Mouse (Mus musculus) G1E (cell line): Measurements from ENCODE around the gene Pf4. TPM values are rescaled to one million over a fixed set of nuclear protein-coding genes. Genes with fewer than 3 reads are reported as not detected.

ENCODE experiments used
- ATAC-seq: 2 replicates; pipeline ENCODE4 v1.8.0; 2016; ENCODE audit warnings: mild to moderate bottlenecking; ENCODE audit not compliant: insufficient number of reproducible peaks, poor library complexity, low FRiP score, severe bottlenecking; ENCODE audit errors: extremely low read depth
- DNase-seq: peaks from one replicate; pipeline ENCODE4 v3.0.0; 2012; ENCODE audit warnings: low spot score
- H3K27me3 ChIP-seq: 2 replicates; pipeline ENCODE4 v1.6.1; 2012; ENCODE audit warnings: mild to moderate bottlenecking, low read length, inconsistent platforms; ENCODE audit not compliant: insufficient read depth
- H3K36me3 ChIP-seq: replicated peaks from 2 replicates; pipeline ENCODE3; 2012; ENCODE audit warnings: mild to moderate bottlenecking, inconsistent platforms
- H3K4me1 ChIP-seq: 2 replicates; pipeline ENCODE4 v1.6.1; 2012; ENCODE audit warnings: low read depth, low read length, inconsistent platforms, mixed read lengths; ENCODE audit not compliant: insufficient read depth
- H3K4me3 ChIP-seq: 2 replicates; pipeline ENCODE4 v1.5.1; 2012; ENCODE audit warnings: low read depth, mild to moderate bottlenecking, inconsistent platforms, low read length, moderate library complexity, mixed read lengths
- H3K9me3 ChIP-seq: replicated peaks from 2 replicates; pipeline ENCODE4 v1.6.1; 2012; ENCODE audit warnings: inconsistent platforms
- CTCF ChIP-seq: IDR thresholded peaks from 2 replicates; pipeline ENCODE4 v1.5.1; 2012; ENCODE audit warnings: low read depth, low read length, inconsistent platforms, mixed read lengths
- GATA1 ChIP-seq: IDR thresholded peaks from 2 replicates; pipeline ENCODE4 v1.6.1; 2012; ENCODE audit warnings: borderline replicate concordance, low read length, inconsistent platforms, mixed read lengths
- GATA2 ChIP-seq: IDR thresholded peaks from 2 replicates; pipeline ENCODE4 v1.6.1; 2012; ENCODE audit warnings: low read depth, low read length, inconsistent platforms, borderline replicate concordance
- POLR2AphosphoS5 ChIP-seq: IDR thresholded peaks from 2 replicates; pipeline ENCODE4 v1.6.1; 2012; ENCODE audit warnings: low read depth, low read length, inconsistent platforms; ENCODE audit not compliant: insufficient replicate concordance
- TAL1 ChIP-seq: conservative IDR thresholded peaks from 2 replicates; pipeline ENCODE4 v1.6.1; 2012; ENCODE audit warnings: low read depth, low read length, inconsistent platforms, mixed read lengths
- polyA plus RNA-seq: library from polyadenylated mRNA; stranded (reverse); fragments of >175 nt; gene quantifications from 2 replicates; pipeline ENCODE4 v1.2.3, GENCODE M21; 2012
- total RNA-seq, 2 experiments: library from RNA; stranded (forward) in 1 of 2; stranded (reverse) in 1 of 2; fragments of 200-1000 nt in 1 of 2; fragments of >200 nt in 1 of 2; fragmentation: Nextera tagmentation in 1 of 2; gene quantifications; 2 replicates each; pipeline ENCODE4 v1.2.3; 2014 to 2017

Gene Pf4
- total and polyA plus RNA-seq, 3 experiments = 6.8 to 73.3 (median 31.9) TPM

DNA sequence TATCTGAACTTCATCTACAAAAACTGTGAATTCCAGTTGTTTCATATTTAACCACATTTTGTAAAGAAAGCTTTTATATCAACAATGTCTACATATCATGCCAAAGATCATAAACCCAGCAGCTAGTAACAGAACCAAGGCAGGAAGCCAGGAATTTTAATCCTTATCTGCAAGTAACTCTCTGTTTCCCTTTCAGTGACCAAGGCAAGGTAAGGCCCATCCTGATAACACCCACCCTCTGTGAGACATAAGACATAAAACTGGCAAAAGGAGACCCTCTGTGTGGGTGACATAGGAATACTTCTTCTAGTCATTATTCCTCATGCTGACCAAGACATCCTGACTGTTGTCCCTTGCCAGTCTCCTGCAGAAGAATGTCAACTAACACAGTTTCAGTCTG lies 32.3 kb downstream of the Pf4 start:
- H3K4me1 ChIP-seq = no peaks in the 10 kb centered on the region
- ATAC-seq (no peak), DNase-seq (no peak)
- H3K4me3 ChIP-seq = no peak overlapping the region
- no peaks in the 10 kb centered on the region for H3K9me3 ChIP-seq
- no peak for TF ChIP-seq TAL1
- no peak for TF ChIP-seq CTCF
- no peak for TF ChIP-seq GATA1
- TF ChIP-seq POLR2AphosphoS5 = no peak
- no peaks in the 10 kb centered on the region for H3K36me3 ChIP-seq
- H3K27me3 ChIP-seq = peaks cover 11% of the 10 kb centered on the region; the same call in 1 of the 2 replicates

- Histone ChIP-seq H3K4me3 (no peak overlapping the region), H3K4me1 (no peaks in the 10 kb centered on the region), H3K36me3 (no peaks in the 10 kb centered on the region), H3K27me3 (peaks cover 14% of the 10 kb centered on the region), H3K9me3 (no peaks in the 10 kb centered on the region)
- no peak for DNase-seq
- ATAC-seq = no peak
- TF ChIP-seq POLR2AphosphoS5 = no peak
Measured at GRCm38 (mm10) chr5:90806050-90806449, 33.8 kb downstream of the Pf4 start.

- TF ChIP-seq GATA1 (no peak), CTCF (no peak), POLR2AphosphoS5 (no peak), TAL1 (no peak), GATA2 (no peak)
- Histone ChIP-seq H3K9me3 (no peaks in the 10 kb centered on the region), H3K4me1 (no peaks in the 10 kb centered on the region), H3K36me3 (no peaks in the 10 kb centered on the region), H3K27me3 (peaks cover 15% of the 10 kb centered on the region), H3K4me3 (no peak overlapping the region)
- DNase-seq (no peak), ATAC-seq (no peak)
Measured at GRCm38 (mm10) chr5:90807176-90807950, 35.1 kb downstream of the Pf4 start.

DNA sequence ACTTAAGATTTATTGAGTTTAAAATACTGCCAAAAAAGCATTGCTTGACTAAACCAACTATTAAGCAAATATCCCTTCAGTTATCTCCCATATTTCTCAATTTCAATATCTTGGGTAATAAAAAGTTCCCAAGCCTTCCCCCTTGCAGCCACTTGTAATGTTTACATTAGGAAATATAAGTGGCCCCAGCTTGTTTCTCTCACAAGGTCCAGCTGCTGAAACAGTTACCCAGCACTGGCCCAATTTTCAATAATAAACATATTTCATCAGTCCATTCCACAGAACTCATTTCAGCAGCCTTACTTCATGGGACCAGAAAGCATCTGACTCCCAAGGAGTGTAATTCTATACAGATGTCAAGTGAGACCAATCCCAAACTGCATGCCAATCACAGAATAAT lies 47.5 kb downstream of the Pf4 start:
- Histone ChIP-seq H3K4me1 (no peaks in the 10 kb centered on the region), H3K27me3 (no peaks in the 10 kb centered on the region), H3K4me3 (no peak overlapping the region), H3K36me3 (no peaks in the 10 kb centered on the region), H3K9me3 (no peaks in the 10 kb centered on the region)
- ATAC-seq = no peak
- no peak for DNase-seq
- TF ChIP-seq POLR2AphosphoS5 (no peak), CTCF (no peak), TAL1 (no peak), GATA2 (no peak), GATA1 (no peak)

Other genes with a start within 250 kb of the Pf4 start
- gene 5830473C10Rik, start 211.3 kb upstream of the Pf4 start, total RNA-seq (2014; fragmentation: Nextera tagmentation) = not detected in 2 replicates
- gene 5830473C10Rik, start 211.3 kb upstream of the Pf4 start, total RNA-seq (2017) = 0.12 TPM in 1 of 2 replicates, not detected in the other
- gene 5830473C10Rik, start 211.3 kb upstream of the Pf4 start, polyA plus RNA-seq = not detected in 2 replicates
- gene Rassf6, start 131.8 kb upstream of the Pf4 start, total RNA-seq (2014; fragmentation: Nextera tagmentation) = not detected in 2 replicates
- not detected in 2 replicates for gene Rassf6, start 131.8 kb upstream of the Pf4 start, total RNA-seq (2017)
- gene Rassf6, start 131.8 kb upstream of the Pf4 start, polyA plus RNA-seq = not detected in 2 replicates
- gene Cxcl5, start 13.1 kb upstream of the Pf4 start, total RNA-seq (2014; fragmentation: Nextera tagmentation) = not detected in 2 replicates
- not detected in 2 replicates for gene Cxcl5, start 13.1 kb upstream of the Pf4 start, total RNA-seq (2017)
- gene Cxcl5, start 13.1 kb upstream of the Pf4 start, polyA plus RNA-seq = not detected in 2 replicates
- gene Ppbp, start 3.9 kb upstream of the Pf4 start, total RNA-seq (2014; fragmentation: Nextera tagmentation) = 9.5 and 16.3 TPM in 2 replicates
- 1.2 and 1.4 TPM in 2 replicates for gene Ppbp, start 3.9 kb upstream of the Pf4 start, total RNA-seq (2017)
- 0.31 and 0.51 TPM in 2 replicates for gene Ppbp, start 3.9 kb upstream of the Pf4 start, polyA plus RNA-seq
- not detected in 2 replicates for gene Cxcl3, start 13.7 kb downstream of the Pf4 start, total RNA-seq (2014; fragmentation: Nextera tagmentation)
- gene Cxcl3, start 13.7 kb downstream of the Pf4 start, total RNA-seq (2017) = 0.06 and 0.16 TPM in 2 replicates
- gene Cxcl3, start 13.7 kb downstream of the Pf4 start, polyA plus RNA-seq = 0.25 and 0.54 TPM in 2 replicates
- not detected in 2 replicates for gene Cxcl15, start 22.1 kb downstream of the Pf4 start, total RNA-seq (2014; fragmentation: Nextera tagmentation)
- 0.06 and 0.11 TPM in 2 replicates for gene Cxcl15, start 22.1 kb downstream of the Pf4 start, total RNA-seq (2017)
- gene Cxcl15, start 22.1 kb downstream of the Pf4 start, polyA plus RNA-seq = not detected in 2 replicates
- not detected in 2 replicates for gene Cxcl1, start 118.8 kb downstream of the Pf4 start, total RNA-seq (2014; fragmentation: Nextera tagmentation)
- gene Cxcl1, start 118.8 kb downstream of the Pf4 start, total RNA-seq (2017) = 0.82 TPM in 1 of 2 replicates, not detected in the other
- not detected in 2 replicates for gene Cxcl1, start 118.8 kb downstream of the Pf4 start, polyA plus RNA-seq
- 0.90 and 1.7 TPM in 2 replicates for gene Cxcl2, start 131.4 kb downstream of the Pf4 start, total RNA-seq (2014; fragmentation: Nextera tagmentation)
- 0.23 and 0.98 TPM in 2 replicates for gene Cxcl2, start 131.4 kb downstream of the Pf4 start, total RNA-seq (2017)
- not detected in 2 replicates for gene Cxcl2, start 131.4 kb downstream of the Pf4 start, polyA plus RNA-seq
- gene Mthfd2l, start 158.7 kb downstream of the Pf4 start, total RNA-seq (2014; fragmentation: Nextera tagmentation) = 6.6 and 12.9 TPM in 2 replicates
- gene Mthfd2l, start 158.7 kb downstream of the Pf4 start, total RNA-seq (2017) = 12.8 and 16.0 TPM in 2 replicates
- gene Mthfd2l, start 158.7 kb downstream of the Pf4 start, polyA plus RNA-seq = 12.4 and 18.0 TPM in 2 replicates